Mouse (Mus musculus): ENCODE results near the gene Nacc1. TPM values are rescaled to one million over a fixed set of nuclear protein-coding genes. Genes with fewer than 3 reads are reported as not detected.
A peak's percentile ranks its signal among the peaks of the same experiment; 100 is the strongest.

Gene Nacc1
- polyA plus RNA-seq, 1 experiment from 2014 or later: 15.9 TPM

- peaks cover 26% of the 10 kb centered on the region for H3K4me1 ChIP-seq (replicated peaks; ENCODE audit: insufficient read depth, low read length)
- no peak overlapping the region for H3K4me3 ChIP-seq (replicated peaks; ENCODE audit: low read depth, low read length)
- no peaks in the 10 kb centered on the region for H3K9me3 ChIP-seq (replicated peaks; ENCODE audit: low read length)
- no peaks in the 10 kb centered on the region for H3K36me3 ChIP-seq (ENCODE audit: insufficient read depth, low read length)
- no peak overlapping the region for H3K9ac ChIP-seq (ENCODE audit: low read depth, low read length)
- DNase-seq (ENCODE audit: low spot score): peak; percentile 12
- no peak overlapping the region for H3K27ac ChIP-seq
- no peak for TF ChIP-seq CTCF (IDR thresholded peaks at IDR 0.05; ENCODE audit: low read depth)
- no peak for ATAC-seq (replicated peaks; ENCODE audit: low FRiP score, low read depth)
- H3K27me3 ChIP-seq (ENCODE audit: insufficient read depth, low read length): no peaks in the 10 kb centered on the region
- no peak overlapping the region for H3K4me2 ChIP-seq (ENCODE audit: low read length)
- WGBS: 37% methylated on average over 9 of the region's 9 CpGs
Observed at GRCm38 (mm10) chr8:84653092-84653631, 34.5 kb downstream of the Nacc1 start.

- Histone ChIP-seq H3K27ac (no peak overlapping the region), H3K4me1 (replicated peaks; ENCODE audit: insufficient read depth, low read length) (peaks cover 6% of the 10 kb centered on the region), H3K9me3 (replicated peaks; ENCODE audit: low read length) (no peaks in the 10 kb centered on the region), H3K36me3 (ENCODE audit: insufficient read depth, low read length) (no peaks in the 10 kb centered on the region), H3K4me2 (ENCODE audit: low read length) (no peak overlapping the region), H3K4me3 (replicated peaks; ENCODE audit: low read depth, low read length) (no peak overlapping the region), H3K9ac (ENCODE audit: low read depth, low read length) (no peak overlapping the region), H3K27me3 (ENCODE audit: insufficient read depth, low read length) (no peaks in the 10 kb centered on the region)
- 62% methylated on average over 3 of the region's 3 CpGs for WGBS
- ATAC-seq (replicated peaks; ENCODE audit: low FRiP score, low read depth) (peak; percentile 20; the same call in 1 of the 2 replicates), DNase-seq (ENCODE audit: low spot score) (no peak)
- no peak for TF ChIP-seq CTCF (IDR thresholded peaks at IDR 0.05; ENCODE audit: low read depth)
Observed at GRCm38 (mm10) chr8:84650213-84650612, 37.4 kb downstream of the Nacc1 start.

- Histone ChIP-seq H3K4me2 (ENCODE audit: low read length) (peak overlapping the region; percentile 44), H3K9me3 (replicated peaks; ENCODE audit: low read length) (no peaks in the 10 kb centered on the region), H3K4me1 (replicated peaks; ENCODE audit: insufficient read depth, low read length) (peaks cover 5% of the 10 kb centered on the region), H3K27ac (no peak overlapping the region), H3K9ac (ENCODE audit: low read depth, low read length) (no peak overlapping the region), H3K27me3 (ENCODE audit: insufficient read depth, low read length) (no peaks in the 10 kb centered on the region), H3K36me3 (ENCODE audit: insufficient read depth, low read length) (no peaks in the 10 kb centered on the region), H3K4me3 (replicated peaks; ENCODE audit: low read depth, low read length) (no peak overlapping the region)
- DNase-seq (ENCODE audit: low spot score): peak; percentile 51
- 6% methylated on average over 14 of the region's 14 CpGs for WGBS
- TF ChIP-seq CTCF (IDR thresholded peaks at IDR 0.05; ENCODE audit: low read depth): peak; percentile 25; the same call in 1 of the 2 replicates
- ATAC-seq (replicated peaks; ENCODE audit: low FRiP score, low read depth): peak; percentile 65
Observed at GRCm38 (mm10) chr8:84647461-84647901, 40.2 kb downstream of the Nacc1 start.

- H3K9ac ChIP-seq (ENCODE audit: low read depth, low read length): no peak overlapping the region
- no peaks in the 10 kb centered on the region for H3K9me3 ChIP-seq (replicated peaks; ENCODE audit: low read length)
- no peaks in the 10 kb centered on the region for H3K27me3 ChIP-seq (ENCODE audit: insufficient read depth, low read length)
- H3K4me3 ChIP-seq (replicated peaks; ENCODE audit: low read depth, low read length): no peak overlapping the region
- no peaks in the 10 kb centered on the region for H3K36me3 ChIP-seq (ENCODE audit: insufficient read depth, low read length)
- H3K27ac ChIP-seq: no peak overlapping the region
- H3K4me2 ChIP-seq (ENCODE audit: low read length): no peak overlapping the region; the same call in 1 of the 2 replicates
- H3K4me1 ChIP-seq (replicated peaks; ENCODE audit: insufficient read depth, low read length): peaks cover 5% of the 10 kb centered on the region
- ATAC-seq (replicated peaks; ENCODE audit: low FRiP score, low read depth) (no peak), DNase-seq (ENCODE audit: low spot score) (peak; percentile 25)
- peak; percentile 10; the same call in 1 of the 2 replicates for TF ChIP-seq CTCF (IDR thresholded peaks at IDR 0.05; ENCODE audit: low read depth)
- WGBS: 55% methylated on average over 6 of the region's 6 CpGs
Observed at GRCm38 (mm10) chr8:84646800-84647199, 40.9 kb downstream of the Nacc1 start.

- Histone ChIP-seq H3K27ac (no peak overlapping the region), H3K9ac (ENCODE audit: low read depth, low read length) (no peak overlapping the region), H3K4me3 (replicated peaks; ENCODE audit: low read depth, low read length) (no peak overlapping the region), H3K27me3 (ENCODE audit: insufficient read depth, low read length) (no peaks in the 10 kb centered on the region), H3K36me3 (ENCODE audit: insufficient read depth, low read length) (no peaks in the 10 kb centered on the region), H3K9me3 (replicated peaks; ENCODE audit: low read length) (no peaks in the 10 kb centered on the region), H3K4me2 (ENCODE audit: low read length) (no peak overlapping the region), H3K4me1 (replicated peaks; ENCODE audit: insufficient read depth, low read length) (peaks cover 5% of the 10 kb centered on the region)
- DNase-seq (ENCODE audit: low spot score) (no peak), ATAC-seq (replicated peaks; ENCODE audit: low FRiP score, low read depth) (no peak)
- 72% methylated on average over 5 of the region's 5 CpGs for WGBS
- no peak for TF ChIP-seq CTCF (IDR thresholded peaks at IDR 0.05; ENCODE audit: low read depth)
Observed at GRCm38 (mm10) chr8:84643019-84643418, 44.6 kb downstream of the Nacc1 start.

GRCm38 (mm10) chr8:84641578-84642361, 45.9 kb downstream of the Nacc1 start:
- TF ChIP-seq CTCF (IDR thresholded peaks at IDR 0.05; ENCODE audit: low read depth): peak; percentile 32; the same call in 1 of the 2 replicates

More at GRCm38 (mm10) chr8:84641578-84642361, 45.9 kb downstream of the Nacc1 start:
- no peak overlapping the region for H3K4me2 ChIP-seq (ENCODE audit: low read length)
- H3K36me3 ChIP-seq (ENCODE audit: insufficient read depth, low read length): no peaks in the 10 kb centered on the region
- H3K9ac ChIP-seq (ENCODE audit: low read depth, low read length): no peak overlapping the region
- H3K4me1 ChIP-seq (replicated peaks; ENCODE audit: insufficient read depth, low read length): no peaks in the 10 kb centered on the region
- ATAC-seq (replicated peaks; ENCODE audit: low FRiP score, low read depth) (no peak), DNase-seq (ENCODE audit: low spot score) (no peak)
- no peaks in the 10 kb centered on the region for H3K27me3 ChIP-seq (ENCODE audit: insufficient read depth, low read length)
- WGBS: 48% methylated on average over 1 of the region's 1 CpGs
- H3K9me3 ChIP-seq (replicated peaks; ENCODE audit: low read length): no peaks in the 10 kb centered on the region
- H3K4me3 ChIP-seq (replicated peaks; ENCODE audit: low read depth, low read length): no peak overlapping the region
- H3K27ac ChIP-seq: no peak overlapping the region

Measured in kidney, postnatal 0 days (tissue).